Mouse (Mus musculus) CH12.LX (cell line): Measurements from ENCODE around the gene Taf10. TPM values are rescaled to one million over a fixed set of nuclear protein-coding genes. Genes with fewer than 3 reads are reported as not detected.

Source experiments
- DNase-seq: peaks from one replicate; pipeline ENCODE4 v3.0.0-alpha.2; 2013; ENCODE audit errors: extremely low read depth
- H3K27ac ChIP-seq: 2 replicates; pipeline ENCODE4 v1.5.1; 2012; ENCODE audit warnings: low read depth, mild to moderate bottlenecking, control low read depth, moderate library complexity; ENCODE audit not compliant: insufficient read depth
- H3K27me3 ChIP-seq: replicated peaks from 2 replicates; pipeline ENCODE3; 2012; ENCODE audit warnings: inconsistent platforms
- H3K36me3 ChIP-seq, 2 experiments: replicated peaks in 1 of 2; 2 replicates each; pipeline versions ENCODE3 to v1.6.1; 2012; ENCODE audit warnings: inconsistent platforms in 1 of 2, low read length in 1 of 2, mild to moderate bottlenecking in 1 of 2, mixed read lengths in 1 of 2, moderate library complexity in 1 of 2; ENCODE audit not compliant: control insufficient read depth in 1 of 2, insufficient read depth in 1 of 2
- H3K4me1 ChIP-seq, 2 experiments: 2 replicates each; pipeline ENCODE4 v1.6.1; 2012; ENCODE audit warnings: inconsistent platforms in 1 of 2, moderate library complexity in 1 of 2; ENCODE audit not compliant: insufficient read depth in 2 of 2, control insufficient read depth in 1 of 2
- H3K4me2 ChIP-seq: 2 replicates; pipeline ENCODE4 v1.6.1; 2012; ENCODE audit warnings: low read depth, mild to moderate bottlenecking, control low read depth; ENCODE audit not compliant: poor library complexity, insufficient read depth, severe bottlenecking
- H3K4me3 ChIP-seq, 3 experiments: fragments of 150-350 bp in 1 of 3; sonication (generic) in 1 of 3; replicated peaks in 1 of 3; 2 replicates each; pipeline versions ENCODE3 to v1.5.1; 2011 to 2012; ENCODE audit warnings: low read depth in 2 of 3, low read length in 2 of 3, mild to moderate bottlenecking in 2 of 3, moderate library complexity in 2 of 3, control low read depth in 1 of 3, improper control_type of control experiment in 1 of 3, inconsistent platforms in 1 of 3, mixed read lengths in 1 of 3; ENCODE audit not compliant: poor library complexity in 1 of 3
- H3K79me2 ChIP-seq: replicated peaks from 2 replicates; pipeline ENCODE4 v1.6.1; 2012; ENCODE audit warnings: mild to moderate bottlenecking, moderate library complexity; ENCODE audit not compliant: control insufficient read depth, poor library complexity, insufficient read depth, severe bottlenecking; ENCODE audit errors: extremely low read depth
- H3K9ac ChIP-seq: 2 replicates; pipeline ENCODE4 v1.6.1; 2012; ENCODE audit warnings: low read depth, mild to moderate bottlenecking, control low read depth, moderate library complexity; ENCODE audit not compliant: insufficient read depth
- H3K9me3 ChIP-seq: replicated peaks from 2 replicates; pipeline ENCODE3; 2012; ENCODE audit warnings: low read length, inconsistent platforms, mixed read lengths
- CHD1 ChIP-seq: IDR thresholded peaks from 2 replicates; pipeline ENCODE4 v1.6.1; 2012; ENCODE audit warnings: low read depth, low read length, improper control_type of control experiment, inconsistent platforms
- CTCF ChIP-seq, 2 experiments: IDR thresholded peaks in 1 of 2; conservative IDR thresholded peaks in 1 of 2; 2 replicates each; pipeline ENCODE4 v1.5.1; 2011 to 2012; ENCODE audit warnings: low read depth in 2 of 2, low read length in 2 of 2, improper control_type of control experiment in 1 of 2, inconsistent platforms in 1 of 2, mild to moderate bottlenecking in 1 of 2, moderate library complexity in 1 of 2
- E2F4 ChIP-seq: IDR thresholded peaks from 2 replicates; pipeline ENCODE4 v1.6.1; 2011; ENCODE audit warnings: low read depth, low read length, improper control_type of control experiment; ENCODE audit not compliant: insufficient replicate concordance
- EP300 ChIP-seq: IDR thresholded peaks from 2 replicates; pipeline ENCODE4 v1.6.1; 2011; ENCODE audit warnings: low read length, improper control_type of control experiment
- GABPA ChIP-seq: IDR thresholded peaks from 2 replicates; pipeline ENCODE4 v1.6.1; 2012; ENCODE audit warnings: low read depth, low read length, improper control_type of control experiment, inconsistent platforms; ENCODE audit not compliant: insufficient replicate concordance
- JUN ChIP-seq: IDR thresholded peaks from 2 replicates; pipeline ENCODE4 v1.6.1; 2011; ENCODE audit warnings: low read depth, mild to moderate bottlenecking, low read length, improper control_type of control experiment, moderate library complexity; ENCODE audit not compliant: insufficient read depth
- KAT2A ChIP-seq: IDR thresholded peaks from 2 replicates; pipeline ENCODE4 v1.6.1; 2012; ENCODE audit warnings: low read length, improper control_type of control experiment, inconsistent platforms; ENCODE audit not compliant: insufficient replicate concordance
- MAFK ChIP-seq: IDR thresholded peaks from 2 replicates; pipeline ENCODE4 v1.6.1; 2011; ENCODE audit warnings: low read length, improper control_type of control experiment; ENCODE audit not compliant: insufficient replicate concordance
- MXI1 ChIP-seq: IDR thresholded peaks from 2 replicates; pipeline ENCODE4 v1.6.1; 2011; ENCODE audit warnings: mild to moderate bottlenecking, low read depth, low read length, improper control_type of control experiment
- MYC ChIP-seq: IDR thresholded peaks from 2 replicates; pipeline ENCODE4 v1.6.1; 2011; ENCODE audit warnings: low read depth, mild to moderate bottlenecking, improper control_type of control experiment, low read length
- NELFE ChIP-seq: IDR thresholded peaks from 2 replicates; pipeline ENCODE4 v1.6.1; 2011; ENCODE audit warnings: low read depth, low read length, improper control_type of control experiment
- NRF1 ChIP-seq: IDR thresholded peaks from 2 replicates; pipeline ENCODE4 v1.6.1; 2014; ENCODE audit warnings: low read depth, mild to moderate bottlenecking, inconsistent platforms, low read length, improper control_type of control experiment, moderate library complexity
- PAX5 ChIP-seq: IDR thresholded peaks from 2 replicates; pipeline ENCODE4 v1.6.1; 2012; ENCODE audit warnings: low read length, inconsistent platforms, mixed read lengths
- POLR2A ChIP-seq: IDR thresholded peaks from 2 replicates; pipeline ENCODE4 v1.6.1; 2011; ENCODE audit warnings: low read depth, mild to moderate bottlenecking, improper control_type of control experiment, low read length
- POLR2AphosphoS2 ChIP-seq: IDR thresholded peaks from 2 replicates; pipeline ENCODE4 v1.6.1; 2011; ENCODE audit warnings: low read depth, low read length, improper control_type of control experiment
- RAD21 ChIP-seq: IDR thresholded peaks from 2 replicates; pipeline ENCODE4 v1.6.1; 2011; ENCODE audit warnings: low read depth, mild to moderate bottlenecking, low read length, improper control_type of control experiment, moderate library complexity
- SMC3 ChIP-seq: IDR thresholded peaks from 2 replicates; pipeline ENCODE4 v1.6.1; 2011; ENCODE audit warnings: low read depth, low read length, improper control_type of control experiment
- USF1 ChIP-seq: IDR thresholded peaks from 2 replicates; pipeline ENCODE4 v1.6.1; 2014; ENCODE audit warnings: low read depth, mild to moderate bottlenecking, inconsistent platforms, low read length, improper control_type of control experiment
- ZKSCAN1 ChIP-seq: IDR thresholded peaks from 2 replicates; pipeline ENCODE4 v1.6.1; 2012; ENCODE audit warnings: low read depth, inconsistent platforms, low read length, improper control_type of control experiment, borderline replicate concordance
- ZMIZ1 ChIP-seq: IDR thresholded peaks from 2 replicates; pipeline ENCODE4 v1.6.1; 2012; ENCODE audit warnings: low read depth, mild to moderate bottlenecking, inconsistent platforms, low read length, improper control_type of control experiment
- ZNF384 ChIP-seq: IDR thresholded peaks from 2 replicates; pipeline ENCODE4 v1.6.1; 2012; ENCODE audit warnings: low read depth, low read length, improper control_type of control experiment, inconsistent platforms
- dilution Hi-C: fragments of 300-500 bp; cut with MboI; formaldehyde crosslinking; loops from 2 replicates; pipeline ENCODE4 v1.14.3; 2020; ENCODE audit warnings: low sequenced_read_pairs; ENCODE audit not compliant: extremely low pct_unique_long_range_greater_than_20kb, extremely low pct_ligation_motif_present
- in situ Hi-C: fragments of 300-500 bp; cut with MboI; formaldehyde crosslinking; loops from 3 replicates; pipeline ENCODE4 v1.14.3; 2019; ENCODE audit warnings: low sequenced_read_pairs, low pct_ligation_motif_present, low pct_unique_long_range_greater_than_20kb, mixed read lengths
- polyA plus RNA-seq: library from polyadenylated mRNA; unstranded; fragments of >175 nt; gene quantifications from 2 replicates; pipeline ENCODE4 v1.2.1, GENCODE M21; 2012; ENCODE audit warnings: low read depth; ENCODE audit not compliant: insufficient read length
- total RNA-seq, 2 experiments: library from RNA; depleted of rRNA; stranded (reverse); fragments of 300-350 nt in 1 of 2; fragments of >200 nt in 1 of 2; gene quantifications; 2 replicates each; pipeline ENCODE4 v1.2.3; 2012 to 2014

The Taf10 gene
- total and polyA plus RNA-seq, 3 experiments = 259 to 461 (median 330) TPM

DNA sequence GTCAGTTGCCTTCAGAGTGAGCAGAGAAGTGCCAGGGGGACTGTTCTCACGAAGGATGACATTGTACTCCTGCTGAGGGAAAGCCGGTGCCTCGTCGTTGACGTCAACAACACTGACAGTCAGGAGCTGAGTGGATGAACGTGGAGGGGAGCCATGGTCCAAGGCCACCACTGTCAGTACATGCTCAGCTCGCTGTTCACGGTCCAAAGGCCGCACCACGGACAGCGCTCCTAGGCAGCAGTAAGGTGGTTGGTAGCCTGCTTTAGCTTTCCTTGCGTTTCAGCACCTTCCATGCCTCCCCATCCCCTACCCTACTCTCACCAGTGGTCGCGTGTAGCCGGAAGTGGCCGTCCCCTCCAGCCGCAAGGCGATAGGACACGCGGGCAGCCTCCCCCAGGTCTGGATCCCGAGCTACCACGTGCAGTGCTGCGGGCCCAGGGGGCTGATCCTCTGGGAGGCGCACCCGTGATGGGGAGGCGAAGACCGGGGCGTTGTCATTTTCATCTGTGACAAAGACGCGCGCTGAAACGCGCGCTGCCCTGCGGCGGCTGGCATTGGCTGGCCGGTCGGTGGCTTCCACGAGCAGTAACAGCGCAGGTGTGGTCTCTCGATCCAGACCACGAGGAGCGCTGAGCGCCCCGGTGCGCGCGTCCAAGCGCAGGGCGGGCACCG is 17.8 kb upstream of the Taf10 start:
- peaks cover 0 to 8% of the 10 kb centered on the region in 2 experiments; a peak in 2 of 4 replicates for H3K4me1 ChIP-seq
- DNase-seq = no peak
- dilution Hi-C loops (no loop called here), in situ Hi-C loops (no loop called here)
- no peak overlapping the region for H3K4me2 ChIP-seq
- no peaks in the 10 kb centered on the region for H3K36me3 ChIP-seq
- no peak overlapping the region for H3K4me3 ChIP-seq
- no peak for TF ChIP-seq CHD1
- TF ChIP-seq ZNF384 = no peak
- no peak for TF ChIP-seq POLR2AphosphoS2
- TF ChIP-seq NELFE = no peak
- no peak for TF ChIP-seq MAFK
- no peak for TF ChIP-seq GABPA
- TF ChIP-seq CTCF (conservative IDR thresholded peaks at IDR 0.05 in 1 of 2, IDR thresholded peaks at IDR 0.05 in 1 of 2; ENCODE audit: low read depth in 2 of 2, low read length in 2 of 2) = no peak
- no peak for TF ChIP-seq POLR2A
- no peak for TF ChIP-seq JUN
- TF ChIP-seq MYC = no peak
- TF ChIP-seq ZMIZ1 = no peak
- no peak for TF ChIP-seq PAX5
- no peak for TF ChIP-seq ZKSCAN1
- TF ChIP-seq USF1 = no peak
- no peak for TF ChIP-seq MXI1
- TF ChIP-seq EP300 = no peak
- no peak for TF ChIP-seq RAD21
- TF ChIP-seq KAT2A = no peak
- TF ChIP-seq NRF1 = no peak
- no peak for TF ChIP-seq E2F4
- no peak overlapping the region for H3K9ac ChIP-seq
- H3K27me3 ChIP-seq = peaks cover 34% of the 10 kb centered on the region
- H3K79me2 ChIP-seq = no peaks in the 10 kb centered on the region
- H3K27ac ChIP-seq = no peak overlapping the region
- no peaks in the 10 kb centered on the region for H3K9me3 ChIP-seq

DNA sequence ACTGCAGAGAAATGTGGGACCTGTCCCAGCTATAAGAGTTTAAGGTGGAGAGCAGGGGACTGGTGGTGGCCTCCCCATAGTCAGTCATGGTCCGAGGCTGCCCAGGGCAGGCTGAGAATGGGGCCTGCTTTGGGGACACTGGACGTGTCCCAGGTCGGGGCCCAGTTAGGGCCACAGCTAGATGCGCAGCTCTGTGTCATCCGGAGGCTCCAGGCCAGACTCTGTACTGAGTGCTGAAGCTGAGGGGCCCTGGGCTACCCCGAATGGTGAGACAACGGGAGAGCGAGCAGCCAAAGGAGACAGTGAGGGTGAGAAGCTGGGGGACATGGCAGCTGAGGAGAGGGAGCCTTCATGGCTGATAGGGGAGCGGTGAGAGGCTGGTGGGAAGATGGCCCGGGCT is 9.1 kb upstream of the Taf10 start:
- H3K27me3 ChIP-seq = peaks cover 31% of the 10 kb centered on the region
- H3K79me2 ChIP-seq = no peaks in the 10 kb centered on the region
- no peak overlapping the region for H3K27ac ChIP-seq
- H3K9me3 ChIP-seq = no peaks in the 10 kb centered on the region
- H3K4me1 ChIP-seq = peaks cover 0 to 14% of the 10 kb centered on the region in 2 experiments; a peak in 3 of 4 replicates
- H3K4me3 ChIP-seq = no peak overlapping the region
- H3K9ac ChIP-seq = no peak overlapping the region
- in situ Hi-C loops = no loop called here
- DNase-seq = no peak
- peaks cover 14 to 24% of the 10 kb centered on the region in 2 experiments for H3K36me3 ChIP-seq
- TF ChIP-seq JUN (no peak), KAT2A (no peak), USF1 (no peak), GABPA (no peak), PAX5 (no peak), SMC3 (no peak), CHD1 (no peak)
- TF ChIP-seq, all 38 proteins: peak for 0
- no peak overlapping the region for H3K4me2 ChIP-seq
- dilution Hi-C loops = no loop called here
